Mouse (Mus musculus) neural tube, embryonic 11.5 days (tissue): ENCODE results near the gene Fbxw7. TPM values are rescaled to one million over a fixed set of nuclear protein-coding genes. Genes with fewer than 3 reads are reported as not detected.

Experiments
- ATAC-seq: fragments of 200-750 bp; cut with Nextera tagmentation; 2 replicates; pipeline ENCODE4 v1.8.0; 2017; ENCODE audit warnings: moderate number of reproducible peaks, mild to moderate bottlenecking, moderate TSS enrichment, moderate library complexity; ENCODE audit not compliant: insufficient read depth, low FRiP score, low TSS enrichment
- DNase-seq: peaks from one replicate; pipeline ENCODE4 v3.0.0-alpha.2; 2015; ENCODE audit warnings: low spot score
- H3K27ac ChIP-seq: fragments of 300-500 bp; sonication (generic); 2 replicates; pipeline ENCODE4 v1.5.1; 2014; ENCODE audit warnings: low read depth, mild to moderate bottlenecking, low read length
- H3K27me3 ChIP-seq: fragments of 300-500 bp; sonication (generic); 2 replicates; pipeline ENCODE4 v1.6.1; 2014; ENCODE audit warnings: mild to moderate bottlenecking, low read length, mixed read lengths; ENCODE audit not compliant: control insufficient read depth, insufficient read depth
- H3K36me3 ChIP-seq: fragments of 300-500 bp; sonication (generic); 2 replicates; pipeline ENCODE4 v1.6.1; 2014; ENCODE audit warnings: mild to moderate bottlenecking, low read length, moderate library complexity, mixed read lengths; ENCODE audit not compliant: control insufficient read depth, insufficient read depth
- H3K4me1 ChIP-seq: fragments of 300-500 bp; sonication (generic); 2 replicates; pipeline ENCODE4 v1.6.1; 2014; ENCODE audit warnings: low read length, mixed read lengths; ENCODE audit not compliant: control insufficient read depth, insufficient read depth
- H3K4me2 ChIP-seq: fragments of 300-500 bp; sonication (generic); 2 replicates; pipeline ENCODE4 v1.6.1; 2014; ENCODE audit warnings: low read depth, mild to moderate bottlenecking, moderate library complexity
- H3K4me3 ChIP-seq: fragments of 300-500 bp; sonication (generic); 2 replicates; pipeline ENCODE4 v1.5.1; 2014; ENCODE audit warnings: low read depth, low read length
- H3K9ac ChIP-seq: fragments of 300-500 bp; sonication (generic); 2 replicates; pipeline ENCODE4 v1.6.1; 2014; ENCODE audit warnings: mild to moderate bottlenecking, low read length
- H3K9me3 ChIP-seq: fragments of 300-500 bp; sonication (generic); 2 replicates; pipeline ENCODE4 v1.6.1; 2016; ENCODE audit warnings: low read length; ENCODE audit not compliant: control insufficient read depth
- WGBS: fragments of 180-500 bp; shearing (Covaris S2); extraction: QIAGEN DNeasy Blood & Tissue Kit; methylation state at CpG from one replicate; pipeline ENCODE4 v1.1.7; 2014; 5-methylcytosine and 5-hydroxymethylcytosine counted together
- polyA plus RNA-seq: library from polyadenylated mRNA; unstranded; fragments of >200 nt; fragmentation: Nextera tagmentation; extraction: Ambion mirVana; gene quantifications from 2 replicates; pipeline ENCODE4 v1.2.1, GENCODE M21; 2014

Gene Fbxw7
- polyA plus RNA-seq, 1 experiment from 2014 or later, result 23.0 TPM

GRCm38 (mm10) chr3:84787914-84788313, 27.2 kb upstream of the Fbxw7 start:
- H3K9me3 ChIP-seq, result no peaks in the 10 kb centered on the region
- H3K4me2 ChIP-seq, result no peak overlapping the region
- H3K4me1 ChIP-seq, result no peaks in the 10 kb centered on the region
- no peak overlapping the region for H3K27ac ChIP-seq
- no peak overlapping the region for H3K4me3 ChIP-seq
- no peak for DNase-seq
- no peak overlapping the region for H3K9ac ChIP-seq
- no peaks in the 10 kb centered on the region for H3K36me3 ChIP-seq
- 90% methylated on average over 4 of the region's 4 CpGs for WGBS
- no peaks in the 10 kb centered on the region for H3K27me3 ChIP-seq
- no peak for ATAC-seq

DNA sequence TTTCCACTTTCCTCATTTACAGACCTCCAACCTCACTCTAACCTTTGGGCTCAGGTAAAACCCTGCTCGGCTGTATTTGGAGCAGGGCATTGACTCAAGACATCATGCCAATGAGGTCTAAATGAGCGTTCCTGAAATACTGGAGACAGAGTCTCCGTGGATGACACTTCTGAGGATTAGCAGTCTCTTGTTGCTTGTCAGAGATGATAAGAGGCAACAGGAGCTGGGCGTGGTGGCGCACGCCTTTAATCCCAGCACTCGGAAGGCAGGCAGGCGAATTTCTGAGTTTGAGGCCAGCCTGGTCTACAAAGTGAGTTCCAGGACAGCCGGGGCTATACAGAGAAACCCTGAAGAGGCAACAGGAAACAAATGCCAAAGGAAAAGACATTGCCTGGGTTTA, 11.0 kb upstream of the Fbxw7 start:
- no peak for ATAC-seq
- Histone ChIP-seq H3K4me2 (no peak overlapping the region), H3K9me3 (no peaks in the 10 kb centered on the region), H3K27me3 (no peaks in the 10 kb centered on the region), H3K27ac (no peak overlapping the region), H3K36me3 (no peaks in the 10 kb centered on the region), H3K4me3 (no peak overlapping the region), H3K4me1 (no peaks in the 10 kb centered on the region), H3K9ac (no peak overlapping the region)
- no peak for DNase-seq
- 77% methylated on average over 9 of the region's 9 CpGs for WGBS

DNA sequence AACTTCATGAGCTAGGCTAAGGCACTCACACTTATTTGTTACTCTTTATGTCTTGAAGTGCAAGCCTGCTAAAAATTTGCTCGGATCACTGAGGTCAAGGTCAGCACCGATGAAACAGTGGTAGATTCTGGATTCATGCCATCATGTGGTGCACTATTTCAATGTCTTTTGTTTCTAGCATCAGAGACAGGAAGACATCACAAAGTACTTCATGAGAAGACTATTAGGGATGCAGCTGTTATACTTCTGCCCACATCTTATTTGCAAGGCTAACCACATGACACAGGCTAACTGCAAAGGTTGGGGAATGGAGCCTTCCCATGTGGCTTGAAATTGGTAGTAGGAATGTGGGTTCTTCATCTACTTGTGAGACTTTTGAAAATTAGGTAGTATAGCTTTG, 8.9 kb upstream of the Fbxw7 start:
- Histone ChIP-seq H3K4me1 (no peaks in the 10 kb centered on the region), H3K4me2 (no peak overlapping the region), H3K27ac (no peak overlapping the region), H3K36me3 (no peaks in the 10 kb centered on the region), H3K9ac (no peak overlapping the region), H3K27me3 (no peaks in the 10 kb centered on the region), H3K9me3 (no peaks in the 10 kb centered on the region), H3K4me3 (no peak overlapping the region)
- DNase-seq (no peak), ATAC-seq (no peak)
- WGBS, result 78% methylated on average over 2 of the region's 2 CpGs

- Histone ChIP-seq H3K36me3 (no peaks in the 10 kb centered on the region), H3K27ac (no peak overlapping the region), H3K4me2 (no peak overlapping the region), H3K4me1 (no peaks in the 10 kb centered on the region), H3K9me3 (no peaks in the 10 kb centered on the region), H3K27me3 (no peaks in the 10 kb centered on the region), H3K9ac (no peak overlapping the region), H3K4me3 (no peak overlapping the region)
- WGBS, result 72% methylated on average over 3 of the region's 3 CpGs
- ATAC-seq (no peak), DNase-seq (no peak)
Observed at GRCm38 (mm10) chr3:84807826-84808225, 7.2 kb upstream of the Fbxw7 start.

DNA sequence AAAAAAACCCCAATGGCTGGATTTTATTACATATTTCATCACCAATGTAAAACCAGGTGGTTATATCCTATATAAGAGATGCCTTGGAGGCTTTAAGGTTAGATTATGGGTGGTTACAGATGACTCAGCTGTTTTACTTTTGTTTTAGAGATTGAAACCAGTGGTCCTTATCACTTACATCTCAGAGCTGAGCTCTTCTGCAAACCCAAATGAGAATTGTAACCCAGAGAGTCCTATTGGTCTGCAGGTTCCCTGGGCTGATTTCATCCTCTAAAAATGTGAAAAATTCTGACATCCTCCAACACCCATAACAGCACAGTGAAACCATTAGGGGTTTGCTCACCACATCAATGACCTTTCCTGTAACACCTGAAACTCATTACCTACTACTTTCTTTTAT, 6.2 kb upstream of the Fbxw7 start:
- ATAC-seq (no peak), DNase-seq (no peak)
- Histone ChIP-seq H3K4me2 (no peak overlapping the region), H3K27me3 (no peaks in the 10 kb centered on the region), H3K4me1 (no peaks in the 10 kb centered on the region), H3K27ac (no peak overlapping the region), H3K36me3 (no peaks in the 10 kb centered on the region), H3K9ac (no peak overlapping the region), H3K9me3 (no peaks in the 10 kb centered on the region), H3K4me3 (no peak overlapping the region)

DNA sequence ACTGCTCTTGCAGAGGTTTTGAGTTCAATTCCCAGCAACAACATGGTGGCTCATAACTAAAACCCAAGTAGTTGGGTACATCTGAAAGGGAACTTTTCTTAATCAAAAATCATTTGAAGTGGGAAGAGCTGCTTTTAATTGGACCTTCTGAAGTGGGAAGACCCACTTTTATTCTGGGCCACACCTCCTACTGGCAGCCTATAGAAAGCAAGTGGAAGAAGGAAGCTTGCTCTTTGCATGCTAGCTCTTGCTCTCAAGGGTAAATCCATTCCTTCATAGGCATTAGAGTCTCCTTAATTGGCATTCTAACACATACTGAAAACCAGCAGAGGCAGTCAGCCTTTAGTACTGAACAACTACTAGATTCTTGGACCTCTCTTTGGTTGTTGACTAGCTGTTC, 4.3 kb upstream of the Fbxw7 start:
- Histone ChIP-seq H3K27ac (no peak overlapping the region), H3K4me2 (no peak overlapping the region), H3K4me3 (no peak overlapping the region), H3K9me3 (no peaks in the 10 kb centered on the region), H3K9ac (no peak overlapping the region), H3K27me3 (no peaks in the 10 kb centered on the region), H3K36me3 (no peaks in the 10 kb centered on the region), H3K4me1 (peaks cover 2% of the 10 kb centered on the region)
- ATAC-seq (no peak), DNase-seq (no peak)

DNA sequence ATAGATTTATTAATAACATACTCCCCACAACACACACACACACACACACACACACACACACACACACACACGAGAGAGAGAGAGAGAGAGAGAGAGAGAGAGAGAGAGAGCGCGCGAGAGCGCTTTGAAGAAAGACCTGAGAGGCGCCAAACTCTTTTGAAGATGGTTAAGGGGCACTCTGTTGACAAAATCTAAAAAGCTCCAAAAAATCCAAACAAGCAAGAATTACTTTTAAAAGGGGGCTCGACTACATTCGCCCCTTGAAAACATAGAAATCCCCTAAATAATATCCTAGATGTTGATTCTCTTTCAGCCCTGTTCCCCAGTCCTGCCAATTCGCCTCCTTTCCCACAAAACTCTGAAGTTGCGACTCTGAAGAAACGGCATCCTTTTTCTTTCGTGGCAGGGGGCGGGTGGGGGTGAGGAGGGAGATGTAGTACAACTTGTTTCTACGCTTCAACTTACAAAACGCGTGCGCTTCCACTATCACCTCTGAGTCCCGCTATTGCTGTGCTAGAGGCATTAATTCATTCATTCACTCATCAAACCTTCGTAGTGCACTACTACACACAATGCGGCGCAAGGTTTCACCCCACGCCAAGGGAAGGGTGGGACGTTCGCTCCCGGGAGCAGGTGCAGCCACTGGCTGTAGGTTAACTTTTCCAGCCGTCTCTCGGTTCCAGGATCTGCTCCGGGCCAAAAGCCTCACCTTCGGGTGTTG, 1.5 kb upstream of the Fbxw7 start:
- WGBS, result under 1% methylated on average over 29 of the region's 29 CpGs
- Histone ChIP-seq H3K9ac (peak overlapping the region; percentile 82), H3K4me3 (peak overlapping the region; percentile 98), H3K4me1 (peaks cover 10% of the 10 kb centered on the region), H3K27ac (peak overlapping the region; percentile 92), H3K27me3 (no peaks in the 10 kb centered on the region), H3K9me3 (no peaks in the 10 kb centered on the region), H3K4me2 (peak overlapping the region; percentile 79), H3K36me3 (no peaks in the 10 kb centered on the region)
- no peak for DNase-seq
- ATAC-seq, result peak; percentile 60; the same call in 1 of the 2 replicates

GRCm38 (mm10) chr3:84814157-84814761, 809 bp upstream of the Fbxw7 start:
- Histone ChIP-seq H3K4me2 (peak overlapping the region; percentile 100), H3K4me1 (peaks cover 10% of the 10 kb centered on the region), H3K9ac (peak overlapping the region; percentile 89), H3K9me3 (no peaks in the 10 kb centered on the region), H3K27ac (peak overlapping the region; percentile 95), H3K4me3 (peak overlapping the region; percentile 98), H3K27me3 (no peaks in the 10 kb centered on the region), H3K36me3 (no peaks in the 10 kb centered on the region)
- ATAC-seq, result peak; percentile 98
- DNase-seq, result peak; percentile 100
- 0% methylated on average over 33 of the region's 60 CpGs for WGBS

DNA sequence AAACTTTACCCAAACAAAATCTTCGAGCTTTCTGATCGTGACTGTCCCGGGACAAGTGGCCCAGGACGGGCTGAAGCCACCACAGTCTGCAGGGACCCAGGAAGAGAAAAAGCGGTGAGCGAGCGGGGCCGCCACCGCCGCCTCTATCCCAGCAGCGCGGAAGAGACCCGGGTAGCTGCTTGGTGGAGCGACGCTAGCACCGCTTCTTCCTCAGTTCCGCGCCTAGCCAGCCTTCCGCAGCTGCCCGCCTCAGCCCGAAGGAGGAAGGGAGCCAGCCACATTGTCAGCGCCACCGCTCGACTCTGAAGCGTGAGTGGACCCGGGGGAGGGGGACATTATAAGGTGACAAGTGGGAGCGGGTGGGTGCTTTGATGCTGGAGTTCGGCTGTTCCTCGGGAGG, 393 bp downstream of the Fbxw7 start:
- DNase-seq (peak; percentile 52), ATAC-seq (no peak)
- peaks cover 10% of the 10 kb centered on the region for H3K4me1 ChIP-seq
- no peaks in the 10 kb centered on the region for H3K27me3 ChIP-seq
- H3K4me3 ChIP-seq, result peak overlapping the region; percentile 98
- peak overlapping the region; percentile 95; the same call in 1 of the 2 replicates for H3K27ac ChIP-seq
- 0% methylated on average over 29 of the region's 29 CpGs for WGBS
- H3K36me3 ChIP-seq, result no peaks in the 10 kb centered on the region
- H3K9me3 ChIP-seq, result no peaks in the 10 kb centered on the region
- H3K9ac ChIP-seq, result peak overlapping the region; percentile 89
- peak overlapping the region; percentile 100 for H3K4me2 ChIP-seq
